Mouse (Mus musculus): ENCODE measurements at regions not wholly inside any gene's neighbourhood (a gene's known extent, or its start where the extent isn't known, plus 50 kb on each side); places are given as distances from the start of the nearest gene placed in this dataset.

GRCm38 (mm10) chr15:50974002-50974754 is 2910.5 kb upstream of the Gm7489 start:
- Histone ChIP-seq H3K9ac (ENCODE audit: control insufficient read depth, low read depth, low read length, poor library complexity, severe bottlenecking) (no peak overlapping the region), H3K4me3 (ENCODE audit: control insufficient read depth in 1 of 2, insufficient read depth in 1 of 2, low read depth in 2 of 2, low read length in 2 of 2) (no peak overlapping the region), H3K4me1 (ENCODE audit: control insufficient read depth in 1 of 2, insufficient read depth in 2 of 2, low read length in 2 of 2) (no peaks in the 10 kb centered on the region), H3K27me3 (ENCODE audit: control insufficient read depth in 1 of 2, insufficient read depth in 2 of 2, low read length in 2 of 2) (no peaks in the 10 kb centered on the region), H3K79me2 (ENCODE audit: control insufficient read depth, insufficient read depth, low read length, poor library complexity) (no peaks in the 10 kb centered on the region), H3K36me3 (ENCODE audit: control insufficient read depth in 1 of 2, insufficient read depth in 2 of 2, low read length in 2 of 2) (no peaks in the 10 kb centered on the region), H3K9me3 (replicated peaks; ENCODE audit: insufficient read depth, low read length) (no peaks in the 10 kb centered on the region), H3K27ac (ENCODE audit: control insufficient read depth, low read depth, low read length) (no peak overlapping the region)
- DNase-seq (ENCODE audit: low read depth, low spot score) = no peak
- TF ChIP-seq SIN3A (IDR thresholded peaks at IDR 0.05; ENCODE audit: low read length) = no peak
- no peak for TF ChIP-seq MAX (IDR thresholded peaks at IDR 0.05; ENCODE audit: low read length)
- TF ChIP-seq E2F4 (IDR thresholded peaks at IDR 0.05; ENCODE audit: borderline replicate concordance, low read depth, low read length) = no peak
- TF ChIP-seq USF2 (IDR thresholded peaks at IDR 0.05; ENCODE audit: borderline replicate concordance in 1 of 2, insufficient read depth in 1 of 2, low read depth in 1 of 2, low read length in 2 of 2) = no peak
- TF ChIP-seq GATA1 (IDR thresholded peaks at IDR 0.05; ENCODE audit: low read depth, low read length) = no peak
- TF ChIP-seq NRF1 (IDR thresholded peaks at IDR 0.05; ENCODE audit: insufficient read depth, low read depth, low read length, poor library complexity, severe bottlenecking) = no peak
- no peak for TF ChIP-seq POLR2AphosphoS5 (IDR thresholded peaks at IDR 0.05; ENCODE audit: borderline replicate concordance, low read depth, low read length)
- no peak for TF ChIP-seq USF1 (IDR thresholded peaks at IDR 0.05; ENCODE audit: low read depth, low read length)
- no peak for TF ChIP-seq ZKSCAN1 (IDR thresholded peaks at IDR 0.05; ENCODE audit: low read depth, low read length)
- no peak for TF ChIP-seq SMC3 (IDR thresholded peaks at IDR 0.05; ENCODE audit: low read depth, low read length)
- no peak for TF ChIP-seq CTCF (IDR thresholded peaks at IDR 0.05 in 2 of 3, conservative IDR thresholded peaks at IDR 0.05 in 1 of 3; ENCODE audit: control insufficient read depth in 1 of 3, insufficient read depth in 1 of 3, low read depth in 2 of 3, low read length in 3 of 3, poor library complexity in 1 of 3, severe bottlenecking in 1 of 3)
- TF ChIP-seq CHD2 (IDR thresholded peaks at IDR 0.05; ENCODE audit: low read length) = no peak

- no peaks in the 10 kb centered on the region for H3K4me1 ChIP-seq (ENCODE audit: control insufficient read depth in 1 of 2, insufficient read depth in 2 of 2, low read length in 2 of 2)
- no peak overlapping the region for H3K27ac ChIP-seq (ENCODE audit: control insufficient read depth, low read depth, low read length)
- H3K9ac ChIP-seq (ENCODE audit: control insufficient read depth, low read depth, low read length, poor library complexity, severe bottlenecking) = no peak overlapping the region
- DNase-seq (ENCODE audit: low read depth, low spot score) = no peak
- no peaks in the 10 kb centered on the region for H3K79me2 ChIP-seq (ENCODE audit: control insufficient read depth, insufficient read depth, low read length, poor library complexity)
- no peak for TF ChIP-seq MAFK (IDR thresholded peaks at IDR 0.05; ENCODE audit: borderline replicate concordance, low read depth, low read length)
- TF ChIP-seq E2F4 (IDR thresholded peaks at IDR 0.05; ENCODE audit: borderline replicate concordance, low read depth, low read length) = no peak
- TF ChIP-seq KAT2A (conservative IDR thresholded peaks at IDR 0.05; ENCODE audit: low read depth, low read length) = no peak
- TF ChIP-seq HCFC1 (IDR thresholded peaks at IDR 0.05; ENCODE audit: low read depth, low read length) = no peak
- no peak for TF ChIP-seq TCF12 (IDR thresholded peaks at IDR 0.05; ENCODE audit: low read depth, low read length)
- no peak for TF ChIP-seq EP300 (IDR thresholded peaks at IDR 0.05; ENCODE audit: low read depth in 1 of 2, low read length in 2 of 2)
- TF ChIP-seq ZC3H11A (IDR thresholded peaks at IDR 0.05; ENCODE audit: low read depth, low read length) = no peak
- TF ChIP-seq ELF1 (IDR thresholded peaks at IDR 0.05; ENCODE audit: low read depth, low read length) = no peak
- TF ChIP-seq USF2 (IDR thresholded peaks at IDR 0.05; ENCODE audit: borderline replicate concordance in 1 of 2, insufficient read depth in 1 of 2, low read depth in 1 of 2, low read length in 2 of 2) = no peak
- no peaks in the 10 kb centered on the region for H3K9me3 ChIP-seq (replicated peaks; ENCODE audit: insufficient read depth, low read length)
- no peaks in the 10 kb centered on the region for H3K36me3 ChIP-seq (ENCODE audit: control insufficient read depth in 1 of 2, insufficient read depth in 2 of 2, low read length in 2 of 2)
- no peaks in the 10 kb centered on the region for H3K27me3 ChIP-seq (ENCODE audit: control insufficient read depth in 1 of 2, insufficient read depth in 2 of 2, low read length in 2 of 2)
- H3K4me3 ChIP-seq (ENCODE audit: control insufficient read depth in 1 of 2, insufficient read depth in 1 of 2, low read depth in 2 of 2, low read length in 2 of 2) = no peak overlapping the region
Observed at GRCm38 (mm10) chr15:50989457-50989856, 2895.2 kb upstream of the Gm7489 start.
